Mouse (Mus musculus): ENCODE results near the gene Alcam.

Alcam gene

GRCm38 (mm10) chr16:52261755-52262154 lies 192.1 kb downstream of the Alcam start:
- no peak for DNase-seq (ENCODE audit: low read depth, low spot score)

DNA sequence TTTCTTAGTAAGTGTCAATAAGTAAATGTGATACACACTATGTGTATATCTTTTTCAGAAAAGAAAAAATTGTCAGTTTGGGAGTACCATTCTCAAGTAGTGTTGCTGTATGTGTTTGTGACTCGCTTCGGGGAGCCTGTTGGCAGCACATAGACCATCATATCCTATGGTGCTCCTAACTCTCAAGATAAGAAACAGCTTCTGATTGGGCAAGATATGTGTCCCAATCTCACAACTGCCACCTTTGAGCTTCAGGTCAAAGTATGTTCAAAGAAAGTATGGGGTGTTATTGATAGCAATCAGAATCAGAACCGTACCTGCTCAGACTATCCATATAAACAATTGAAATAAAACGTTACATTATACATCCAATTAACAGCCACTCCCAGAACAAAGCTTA lies 202.9 kb downstream of the Alcam start:
- no peak for DNase-seq (ENCODE audit: low read depth, low spot score)

DNA sequence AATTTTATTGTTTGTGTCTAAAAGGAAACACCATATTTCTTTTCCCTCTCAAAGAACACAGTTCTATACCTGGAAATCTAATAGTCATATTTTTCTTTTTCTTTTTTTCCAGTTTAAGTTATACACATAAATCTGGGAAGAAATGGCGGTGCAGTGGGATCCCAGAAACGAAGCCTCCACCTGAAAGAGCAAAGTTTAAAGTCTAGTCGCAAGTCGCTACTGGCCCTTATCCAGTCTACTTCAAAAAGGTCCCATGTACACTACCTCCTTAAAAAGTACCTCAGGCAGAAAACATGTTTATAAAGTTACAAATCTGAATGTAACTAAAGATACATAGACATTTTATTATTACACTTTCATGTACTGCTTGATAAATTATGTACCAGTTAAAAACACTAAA lies 203.7 kb downstream of the Alcam start:
- DNase-seq (ENCODE audit: low read depth, low spot score) = no peak

DNA sequence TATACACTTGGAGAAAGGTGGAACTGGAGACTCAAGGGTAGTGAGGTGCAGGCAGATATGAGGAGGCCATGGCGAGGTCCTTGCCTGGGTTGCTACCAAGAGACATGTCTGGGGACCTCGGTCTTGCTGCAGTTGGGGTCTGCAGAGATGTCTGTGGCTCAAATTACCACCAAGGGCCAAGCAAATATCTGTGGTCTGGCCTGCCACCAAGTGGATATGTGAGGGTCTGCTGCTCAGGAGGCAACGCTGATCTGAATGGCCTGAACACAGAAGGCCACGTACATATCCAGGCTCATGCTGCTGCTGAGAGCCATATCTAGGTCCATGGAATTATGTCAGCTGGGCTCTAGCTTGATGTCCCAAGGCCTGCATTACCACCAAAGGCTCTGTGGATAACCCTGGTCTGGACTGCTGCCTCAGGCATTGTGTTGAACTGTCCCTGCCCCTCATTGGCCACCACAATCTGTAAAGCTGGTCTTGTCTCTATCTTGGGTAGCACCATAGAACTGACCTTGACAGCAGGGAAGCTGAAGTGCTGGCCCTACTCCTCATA lies 210.4 kb downstream of the Alcam start:
- DNase-seq (ENCODE audit: low read depth, low spot score) = no peak

DNA sequence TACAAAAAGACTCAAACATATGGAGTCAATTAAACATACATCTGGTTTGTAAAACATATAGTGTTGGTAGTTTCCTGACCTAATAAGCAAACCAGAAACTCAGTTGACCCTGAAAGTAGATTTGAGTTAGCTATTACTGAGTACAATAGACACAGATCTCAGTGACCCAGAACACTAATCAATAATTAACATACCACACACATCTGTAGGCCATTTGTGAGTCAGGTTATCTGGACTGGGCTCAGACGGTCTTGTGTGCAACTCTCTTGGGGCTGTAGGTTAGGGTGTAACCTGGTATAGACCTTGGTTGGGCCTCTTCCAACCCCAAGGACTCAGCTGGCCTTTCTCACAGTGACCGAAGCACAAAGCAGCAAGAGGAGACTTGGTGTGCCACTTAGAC lies 211.7 kb downstream of the Alcam start:
- DNase-seq (ENCODE audit: low read depth, low spot score) = peak; percentile 3

DNA sequence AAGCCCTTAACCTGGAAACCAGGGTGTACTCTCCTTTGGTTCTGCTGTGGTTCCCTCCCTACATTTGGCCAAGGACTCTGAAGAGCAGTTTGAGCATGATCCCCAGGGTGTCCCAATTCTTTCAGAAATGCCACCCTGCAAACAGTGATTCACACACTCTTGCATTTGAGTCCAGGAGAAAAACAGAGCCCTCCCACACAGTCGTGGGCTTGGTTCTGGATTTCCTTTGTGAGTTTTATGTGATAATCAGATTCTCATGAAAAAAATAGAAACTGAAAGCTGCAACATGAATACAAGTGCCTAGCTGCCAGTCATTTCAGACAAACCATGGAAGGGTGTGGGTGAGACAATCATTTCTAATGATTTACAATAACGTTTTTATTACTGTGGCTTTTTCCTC lies 223.9 kb downstream of the Alcam start:
- no peak for DNase-seq (ENCODE audit: low read depth, low spot score)

DNA sequence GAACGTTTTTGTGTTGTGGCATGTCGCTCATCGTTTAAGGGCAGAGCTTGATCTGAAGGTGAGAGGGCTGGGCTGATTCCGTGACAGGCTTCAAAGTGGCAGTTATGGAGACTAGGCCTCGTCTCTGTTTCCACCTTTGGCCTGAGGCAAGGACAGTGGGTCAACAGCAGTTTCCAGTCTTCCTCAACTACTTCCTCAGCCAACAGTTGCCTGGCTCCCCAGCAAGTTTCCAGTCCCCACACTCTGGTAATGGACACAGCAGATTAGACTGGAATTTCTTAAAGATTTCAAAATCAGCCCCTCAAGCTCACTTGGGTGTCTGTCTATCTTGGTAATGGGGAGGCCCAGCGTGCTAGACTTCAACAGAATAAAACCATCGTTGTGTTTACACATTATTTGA lies 224.4 kb downstream of the Alcam start:
- DNase-seq (ENCODE audit: low read depth, low spot score) = no peak

- no peak for DNase-seq (ENCODE audit: low read depth, low spot score)
Observed at GRCm38 (mm10) chr16:52222896-52223295, 231.0 kb downstream of the Alcam start.

DNA sequence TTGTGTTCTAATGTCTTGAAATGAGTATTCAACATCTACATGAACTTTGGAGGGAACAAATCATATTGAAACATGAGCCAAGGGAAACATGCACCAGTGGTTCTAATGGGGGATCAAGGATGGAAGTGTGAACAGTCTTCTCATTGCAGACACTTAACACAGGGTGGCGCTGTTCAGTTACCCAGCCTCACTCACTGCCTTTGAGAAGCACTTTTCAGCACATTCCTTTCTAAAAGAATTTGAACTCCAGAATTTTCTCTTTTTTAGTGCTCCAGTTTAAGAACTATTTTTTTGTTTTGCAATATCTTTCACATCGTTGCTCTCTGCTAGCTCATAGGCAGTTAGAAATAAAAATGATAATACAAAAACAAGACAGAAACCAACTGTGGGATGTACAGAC lies 234.8 kb downstream of the Alcam start:
- DNase-seq (ENCODE audit: low read depth, low spot score) = peak; percentile 30

DNA sequence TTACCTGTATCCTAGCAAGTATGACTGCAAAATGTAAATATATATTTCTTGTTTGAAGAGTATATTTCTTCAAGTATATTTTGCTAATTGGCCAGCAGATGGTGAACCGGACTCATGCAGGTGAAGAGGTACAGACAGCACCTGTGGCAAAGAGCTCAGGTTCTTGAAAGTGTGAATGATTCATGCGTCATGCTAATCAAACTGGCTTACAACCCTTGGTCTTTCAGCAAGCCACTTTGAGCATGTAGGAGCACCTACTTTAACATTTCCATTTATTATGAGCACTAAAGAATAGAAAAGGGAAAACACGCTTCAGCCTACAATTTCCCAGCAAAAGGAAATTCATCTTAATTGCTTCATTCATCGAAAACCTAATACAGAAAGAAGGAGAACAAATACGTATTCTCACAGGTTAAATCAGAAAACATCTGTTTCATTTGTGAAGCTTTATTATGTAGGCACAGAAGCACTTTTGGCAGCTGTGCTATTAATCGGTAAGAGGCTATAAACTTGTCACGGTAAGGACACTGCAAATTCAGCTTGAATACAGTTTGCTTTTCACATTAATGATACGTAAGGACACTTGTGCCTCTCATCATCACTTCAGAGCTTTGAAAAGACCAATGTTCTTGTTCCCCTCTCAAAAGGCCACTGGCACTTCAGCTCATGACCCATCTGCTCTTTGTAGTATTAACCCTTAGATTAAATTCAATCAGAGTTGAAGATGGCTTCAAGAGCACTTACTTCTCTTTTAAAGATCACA lies 242.8 kb downstream of the Alcam start:
- no peak for DNase-seq (ENCODE audit: low read depth, low spot score)

- DNase-seq (ENCODE audit: low read depth, low spot score) = no peak
Observed at GRCm38 (mm10) chr16:52200107-52200506, 253.8 kb downstream of the Alcam start.

All from embryo, embryonic 11.5 days (tissue).